Mouse (Mus musculus): ENCODE results near the gene Rfx7.

DNA sequence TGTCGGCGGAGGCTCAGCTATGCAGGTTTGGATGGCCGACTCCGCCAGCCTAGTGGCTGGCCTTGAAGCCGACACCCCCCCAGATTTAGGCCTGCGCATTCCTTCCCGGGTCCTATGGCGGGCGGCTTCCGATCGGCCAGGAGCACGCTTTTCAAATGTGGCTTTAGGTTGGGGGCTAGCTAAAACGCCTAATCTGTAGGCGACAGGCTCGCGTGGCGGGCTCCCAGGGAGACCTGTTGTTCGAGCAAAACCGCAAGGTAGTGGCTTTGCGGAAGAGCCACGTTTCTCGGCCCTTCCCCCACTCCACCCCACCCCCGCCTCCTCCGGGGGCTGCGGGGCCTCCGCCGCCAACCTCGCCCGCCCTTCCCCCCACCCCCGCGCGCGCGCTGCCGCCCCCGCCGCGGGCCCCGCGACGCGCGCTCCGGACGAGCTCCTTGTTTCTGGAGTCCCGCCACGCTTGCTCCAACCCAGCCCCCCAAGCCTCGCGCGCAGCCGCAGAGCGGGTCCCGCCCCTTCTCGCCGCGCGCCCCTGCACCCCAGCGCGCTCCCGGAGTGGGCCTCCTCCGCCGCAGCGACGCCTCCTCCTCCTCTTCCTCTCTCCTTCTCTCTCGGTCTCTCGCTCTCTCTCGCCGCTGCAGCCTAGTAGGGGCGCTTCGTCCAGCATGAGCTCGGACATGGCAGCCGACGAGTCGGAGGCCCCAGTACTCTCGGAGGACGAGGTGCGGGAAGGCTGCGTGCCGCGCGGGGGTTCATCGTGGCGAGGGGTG lies 130.0 kb downstream of the Rfx7 start, which contains the start of gene Nedd4:
- peak; percentile 89 for TF ChIP-seq POLR2A (IDR thresholded peaks at IDR 0.05; ENCODE audit: low read depth, low read length)
- TF ChIP-seq CTCF (conservative IDR thresholded peaks at IDR 0.05; ENCODE audit: insufficient read depth, insufficient read length, low read depth, low read length): no peak
